Comparison of ENCODE assay signal across 35 mouse cellular contexts in the genomic region with DNA sequence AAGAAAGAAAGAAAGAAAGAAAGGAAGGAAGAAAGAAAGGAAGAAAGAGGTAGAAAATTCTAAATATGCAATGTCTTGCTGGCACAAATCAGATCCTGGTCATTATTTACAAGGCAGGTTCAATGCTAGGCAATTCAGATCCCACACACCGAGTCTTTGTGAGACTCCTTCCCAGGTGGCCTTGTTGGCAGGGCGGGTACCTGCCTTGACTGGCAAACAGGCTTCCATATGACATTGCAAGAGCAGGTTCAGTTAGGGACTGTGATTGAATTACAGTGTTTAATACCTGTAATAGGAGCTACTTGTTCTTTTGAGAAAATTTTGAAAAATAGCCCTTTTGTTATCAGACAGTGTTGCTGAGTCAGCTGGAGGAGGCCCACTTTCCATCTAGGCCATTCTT.
"Had no signal": no experiment of that assay in that cellular context is flagged by ENCODE, and none has a peak within 500 bp of the region (broad histone marks: within the 10 kb centered on the region; RNA-seq: fewer than 3 reads in every experiment).

No protein-coding gene starts in this region.

- H3K9me3 ChIP-seq: heart, embryonic 12.5 days; heart, embryonic 13.5 days; heart, embryonic 15.5 days; hindbrain, embryonic 10.5 days; hindbrain, embryonic 12.5 days; hindbrain, embryonic 13.5 days; hindbrain, embryonic 15.5 days; intestine, embryonic 15.5 days; kidney, embryonic 15.5 days had no signal

- H3K27me3 ChIP-seq: heart, embryonic 12.5 days; heart, embryonic 13.5 days; heart, embryonic 15.5 days; hindbrain, embryonic 12.5 days; hindbrain, embryonic 13.5 days; hindbrain, embryonic 15.5 days; intestine, embryonic 15.5 days; kidney, embryonic 15.5 days had no signal

- DNase-seq: heart, postnatal 10 days; heart, postnatal 14 days; heart, postnatal 36 days; heart, postnatal 4 days; kidney, adult 11 months; kidney, adult 18-20 months; kidney, adult 2 months; kidney, adult 8-10 months; kidney, adult 9 months; kidney, postnatal 10 days; kidney, postnatal 14 days; kidney, postnatal 25 days; kidney, postnatal 36 days; kidney, postnatal 4 days; layer of hippocampus, adult 9-11 months; layer of hippocampus, postnatal 36 days had no signal

- H3K27ac ChIP-seq: heart, embryonic 13.5 days; heart, embryonic 15.5 days; hindbrain, embryonic 10.5 days; hindbrain, embryonic 12.5 days; hindbrain, embryonic 13.5 days; hindbrain, embryonic 14.5 days; hindbrain, embryonic 15.5 days; hindbrain, postnatal 0 days; intestine, embryonic 15.5 days; kidney, embryonic 15.5 days; kidney, postnatal 0 days; layer of hippocampus, adult 2 months; left cerebral cortex, adult 2 months had no signal

- H3K4me3 ChIP-seq: heart, embryonic 12.5 days; heart, embryonic 13.5 days; heart, embryonic 15.5 days; hindbrain, embryonic 10.5 days; hindbrain, embryonic 12.5 days; hindbrain, embryonic 13.5 days; hindbrain, embryonic 15.5 days; intestine, embryonic 15.5 days; kidney, embryonic 15.5 days; layer of hippocampus, adult 2 months; left cerebral cortex, adult 2 months had no signal

- ATAC-seq: hindbrain, embryonic 16.5 days; hindbrain, postnatal 0 days; inflammation-experienced regulatory T-cells, adult 6 months; intestine, embryonic 15.5 days; intestine, embryonic 16.5 days; intestine, postnatal 0 days had no signal

- H3K9ac ChIP-seq: heart, embryonic 12.5 days; heart, embryonic 13.5 days; heart, embryonic 15.5 days; hindbrain, embryonic 12.5 days; hindbrain, embryonic 13.5 days; hindbrain, embryonic 14.5 days; hindbrain, embryonic 15.5 days; intestine, embryonic 15.5 days; kidney, embryonic 15.5 days had no signal

- H3K4me2 ChIP-seq: heart, embryonic 11.5 days; heart, embryonic 12.5 days; heart, embryonic 13.5 days; heart, embryonic 15.5 days; hindbrain, embryonic 12.5 days; hindbrain, embryonic 13.5 days; hindbrain, embryonic 14.5 days; hindbrain, embryonic 15.5 days; intestine, embryonic 15.5 days; kidney, embryonic 15.5 days had no signal

- H3K4me1 ChIP-seq: heart, embryonic 12.5 days; heart, embryonic 13.5 days; heart, embryonic 15.5 days; intestine, embryonic 15.5 days had no signal

- H3K36me3 ChIP-seq: heart, embryonic 12.5 days; heart, embryonic 13.5 days; heart, embryonic 15.5 days; hindbrain, embryonic 10.5 days; hindbrain, embryonic 12.5 days; hindbrain, embryonic 13.5 days; hindbrain, embryonic 15.5 days; intestine, embryonic 15.5 days; kidney, embryonic 15.5 days had no signal
